Mouse (Mus musculus) MEL (cell line): Measurements from ENCODE around the gene Cluh. TPM values are rescaled to one million over a fixed set of nuclear protein-coding genes. Genes with fewer than 3 reads are reported as not detected.
A peak's percentile ranks its signal among the peaks of the same experiment; 100 is the strongest.

Experiments
- DNase-seq: peaks from one replicate; pipeline ENCODE4 v3.0.0; 2011; ENCODE audit warnings: low read depth, low spot score
- H3K27ac ChIP-seq: 2 replicates; pipeline ENCODE4 v1.5.1; 2012; ENCODE audit warnings: low read depth, mild to moderate bottlenecking, control low read depth, low read length, moderate library complexity; ENCODE audit not compliant: control insufficient read depth
- H3K27me3 ChIP-seq, 2 experiments: fragments of 150-350 bp in 1 of 2; sonication (generic) in 1 of 2; 2 replicates each; pipeline ENCODE4 v1.6.1; 2012; ENCODE audit warnings: low read length in 2 of 2, mild to moderate bottlenecking in 2 of 2, improper control_type of control experiment in 1 of 2, moderate library complexity in 1 of 2; ENCODE audit not compliant: insufficient read depth in 2 of 2, control insufficient read depth in 1 of 2
- H3K36me3 ChIP-seq, 2 experiments: 2 replicates each; pipeline ENCODE4 v1.6.1; 2012 to 2014; ENCODE audit warnings: low read length in 2 of 2, improper control_type of control experiment in 1 of 2, inconsistent platforms in 1 of 2, mild to moderate bottlenecking in 1 of 2; ENCODE audit not compliant: insufficient read depth in 2 of 2, control insufficient read depth in 1 of 2
- H3K4me1 ChIP-seq, 2 experiments: fragments of 150-350 bp in 1 of 2; sonication (generic) in 1 of 2; 2 replicates each; pipeline ENCODE4 v1.6.1; 2012; ENCODE audit warnings: low read length in 2 of 2, improper control_type of control experiment in 1 of 2, mild to moderate bottlenecking in 1 of 2; ENCODE audit not compliant: insufficient read depth in 2 of 2, control insufficient read depth in 1 of 2
- H3K4me3 ChIP-seq, 2 experiments: fragments of 150-350 bp in 1 of 2; sonication (generic) in 1 of 2; 2 replicates each; pipeline ENCODE4 v1.5.1; 2012; ENCODE audit warnings: low read depth in 2 of 2, low read length in 2 of 2, mild to moderate bottlenecking in 2 of 2, moderate library complexity in 2 of 2, control low read depth in 1 of 2, improper control_type of control experiment in 1 of 2; ENCODE audit not compliant: control insufficient read depth in 1 of 2, insufficient read depth in 1 of 2
- H3K79me2 ChIP-seq: 2 replicates; pipeline ENCODE4 v1.6.1; 2012; ENCODE audit warnings: mild to moderate bottlenecking, low read length, moderate library complexity; ENCODE audit not compliant: control insufficient read depth, poor library complexity, insufficient read depth
- H3K9ac ChIP-seq: 2 replicates; pipeline ENCODE4 v1.6.1; 2012; ENCODE audit warnings: low read depth, mild to moderate bottlenecking, control low read depth, low read length, moderate library complexity; ENCODE audit not compliant: control insufficient read depth, poor library complexity, severe bottlenecking
- H3K9me3 ChIP-seq: fragments of 150-350 bp; sonication (generic); replicated peaks from 2 replicates; pipeline ENCODE4 v1.6.1; 2012; ENCODE audit warnings: mild to moderate bottlenecking, low read length, improper control_type of control experiment, moderate library complexity; ENCODE audit not compliant: insufficient read depth
- BHLHE40 ChIP-seq: IDR thresholded peaks from 2 replicates; pipeline ENCODE4 v1.6.1; 2012; ENCODE audit warnings: low read depth, mild to moderate bottlenecking, inconsistent platforms, low read length, improper control_type of control experiment, borderline replicate concordance
- CHD1 ChIP-seq: IDR thresholded peaks from 2 replicates; pipeline ENCODE4 v1.6.1; 2012; ENCODE audit warnings: low read depth, mild to moderate bottlenecking, inconsistent platforms, low read length, improper control_type of control experiment
- CTCF ChIP-seq, 3 experiments: IDR thresholded peaks in 2 of 3; conservative IDR thresholded peaks in 1 of 3; 2 replicates each; pipeline ENCODE4 v1.5.1; 2011 to 2012; ENCODE audit warnings: low read length in 3 of 3, low read depth in 2 of 3, mild to moderate bottlenecking in 2 of 3, improper control_type of control experiment in 1 of 3, inconsistent platforms in 1 of 3, mixed read lengths in 1 of 3, moderate library complexity in 1 of 3; ENCODE audit not compliant: control insufficient read depth in 1 of 3, insufficient read depth in 1 of 3, poor library complexity in 1 of 3, severe bottlenecking in 1 of 3
- EP300 ChIP-seq, 2 experiments: IDR thresholded peaks; 2 replicates each; pipeline ENCODE4 v1.6.1; 2011; ENCODE audit warnings: improper control_type of control experiment in 2 of 2, low read length in 2 of 2, low read depth in 1 of 2, mild to moderate bottlenecking in 1 of 2
- GATA1 ChIP-seq: IDR thresholded peaks from 2 replicates; pipeline ENCODE4 v1.6.1; 2011; ENCODE audit warnings: low read depth, low read length, improper control_type of control experiment
- JUND ChIP-seq: IDR thresholded peaks from 2 replicates; pipeline ENCODE4 v1.6.1; 2011; ENCODE audit warnings: low read depth, mild to moderate bottlenecking, improper control_type of control experiment, low read length
- MAFK ChIP-seq: IDR thresholded peaks from 2 replicates; pipeline ENCODE4 v1.6.1; 2011; ENCODE audit warnings: low read depth, mild to moderate bottlenecking, low read length, improper control_type of control experiment, borderline replicate concordance
- MAZ ChIP-seq: IDR thresholded peaks from 2 replicates; pipeline ENCODE4 v1.6.1; 2012; ENCODE audit warnings: low read depth, mild to moderate bottlenecking, inconsistent platforms, low read length, improper control_type of control experiment
- MYC ChIP-seq: IDR thresholded peaks from 2 replicates; pipeline ENCODE4 v1.6.1; 2011; ENCODE audit warnings: low read depth, mild to moderate bottlenecking, low read length, improper control_type of control experiment, moderate library complexity
- NELFE ChIP-seq: IDR thresholded peaks from 2 replicates; pipeline ENCODE4 v1.6.1; 2011; ENCODE audit warnings: low read depth, low read length, improper control_type of control experiment
- POLR2AphosphoS5 ChIP-seq: IDR thresholded peaks from 2 replicates; pipeline ENCODE4 v1.6.1; 2012; ENCODE audit warnings: low read depth, borderline replicate concordance, mild to moderate bottlenecking, inconsistent platforms, low read length, moderate library complexity, mixed read lengths
- RAD21 ChIP-seq: IDR thresholded peaks from 2 replicates; pipeline ENCODE4 v1.6.1; 2011; ENCODE audit warnings: mild to moderate bottlenecking, low read depth, low read length, improper control_type of control experiment
- SIN3A ChIP-seq: IDR thresholded peaks from 2 replicates; pipeline ENCODE4 v1.6.1; 2012; ENCODE audit warnings: low read length, improper control_type of control experiment, inconsistent platforms
- TAL1 ChIP-seq: IDR thresholded peaks from 2 replicates; pipeline ENCODE4 v1.6.1; 2012; ENCODE audit warnings: mild to moderate bottlenecking, inconsistent platforms, low read length, moderate library complexity, mixed read lengths
- ZC3H11A ChIP-seq: IDR thresholded peaks from 2 replicates; pipeline ENCODE4 v1.6.1; 2012; ENCODE audit warnings: low read depth, mild to moderate bottlenecking, inconsistent platforms, low read length, improper control_type of control experiment
- ZMIZ1 ChIP-seq: IDR thresholded peaks from 2 replicates; pipeline ENCODE4 v1.6.1; 2012; ENCODE audit warnings: low read depth, mild to moderate bottlenecking, inconsistent platforms, low read length, improper control_type of control experiment, moderate library complexity
- ZNF384 ChIP-seq: IDR thresholded peaks from 2 replicates; pipeline ENCODE4 v1.6.1; 2012; ENCODE audit warnings: low read depth, mild to moderate bottlenecking, inconsistent platforms, low read length, improper control_type of control experiment
- polyA plus RNA-seq, 2 experiments: library from polyadenylated mRNA; stranded (reverse) in 1 of 2; unstranded in 1 of 2; fragments of >175 nt in 1 of 2; fragments of >200 nt in 1 of 2; gene quantifications; 2 replicates each; pipeline versions ENCODE4 v1.2.1 to v1.2.4; 2012; ENCODE audit warnings: low replicate concordance in 2 of 2, low read depth in 1 of 2; ENCODE audit not compliant: insufficient read length in 2 of 2, insufficient read depth in 1 of 2, missing spikeins in 1 of 2
- total RNA-seq: library from RNA; depleted of rRNA; stranded (reverse); fragments of 300-350 nt; gene quantifications from 2 replicates; pipeline ENCODE4 v1.2.3, GENCODE M21; 2012

Gene Cluh
- total and polyA plus RNA-seq, 3 experiments: 53.8 to 135 (median 115) TPM

DNA sequence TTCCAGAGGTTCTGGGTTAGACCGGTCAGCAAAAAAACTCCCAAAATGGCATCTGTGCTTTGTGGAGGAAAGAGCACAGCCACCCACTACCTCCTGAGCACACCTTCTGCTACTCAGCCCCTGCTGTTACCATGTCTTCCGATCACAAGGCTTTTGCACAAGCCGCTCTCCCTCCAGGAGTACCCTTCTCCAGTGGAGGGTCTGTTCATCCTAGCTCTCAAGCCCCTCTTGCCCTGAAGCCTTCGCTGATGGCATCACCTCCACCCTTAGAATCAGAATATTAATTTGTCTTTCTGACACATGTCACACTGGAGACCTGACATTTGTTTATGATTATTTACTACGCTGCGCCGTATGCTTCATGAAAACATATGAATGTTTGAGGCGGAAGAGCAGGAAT lies 11.8 kb upstream of the Cluh start:
- Histone ChIP-seq H3K9me3 (no peaks in the 10 kb centered on the region), H3K79me2 (no peaks in the 10 kb centered on the region)
- TF ChIP-seq MYC (no peak), SIN3A (no peak), MAFK (no peak), JUND (no peak), ZC3H11A (no peak), NELFE (no peak), BHLHE40 (no peak), CHD1 (no peak), CTCF (IDR thresholded peaks at IDR 0.05 in 2 of 3, conservative IDR thresholded peaks at IDR 0.05 in 1 of 3; ENCODE audit: control insufficient read depth in 1 of 3, insufficient read depth in 1 of 3, low read depth in 2 of 3, low read length in 3 of 3, poor library complexity in 1 of 3, severe bottlenecking in 1 of 3) (no peak), POLR2AphosphoS5 (no peak), EP300 (IDR thresholded peaks at IDR 0.05; ENCODE audit: low read depth in 1 of 2, low read length in 2 of 2) (no peak), ZNF384 (no peak), TAL1 (no peak), ZMIZ1 (no peak), GATA1 (no peak), RAD21 (no peak), MAZ (no peak)
- TF ChIP-seq, all 39 proteins: peak for 0
- Histone ChIP-seq H3K4me1 (0 out of 4 replicates have a peak, but pooled peaks cover 0 to 3% of the 10 kb centered on the region in 2 experiments), H3K9ac (no peak overlapping the region), H3K4me3 (peak overlapping the region in 1 of 2 experiments; percentile 21; a peak in 1 of 4 replicates), H3K27ac (no peak overlapping the region), H3K36me3 (no peaks in the 10 kb centered on the region), H3K27me3 (peaks cover 0 to 9% of the 10 kb centered on the region in 2 experiments; a peak in 3 of 4 replicates)
- DNase-seq: no peak

DNA sequence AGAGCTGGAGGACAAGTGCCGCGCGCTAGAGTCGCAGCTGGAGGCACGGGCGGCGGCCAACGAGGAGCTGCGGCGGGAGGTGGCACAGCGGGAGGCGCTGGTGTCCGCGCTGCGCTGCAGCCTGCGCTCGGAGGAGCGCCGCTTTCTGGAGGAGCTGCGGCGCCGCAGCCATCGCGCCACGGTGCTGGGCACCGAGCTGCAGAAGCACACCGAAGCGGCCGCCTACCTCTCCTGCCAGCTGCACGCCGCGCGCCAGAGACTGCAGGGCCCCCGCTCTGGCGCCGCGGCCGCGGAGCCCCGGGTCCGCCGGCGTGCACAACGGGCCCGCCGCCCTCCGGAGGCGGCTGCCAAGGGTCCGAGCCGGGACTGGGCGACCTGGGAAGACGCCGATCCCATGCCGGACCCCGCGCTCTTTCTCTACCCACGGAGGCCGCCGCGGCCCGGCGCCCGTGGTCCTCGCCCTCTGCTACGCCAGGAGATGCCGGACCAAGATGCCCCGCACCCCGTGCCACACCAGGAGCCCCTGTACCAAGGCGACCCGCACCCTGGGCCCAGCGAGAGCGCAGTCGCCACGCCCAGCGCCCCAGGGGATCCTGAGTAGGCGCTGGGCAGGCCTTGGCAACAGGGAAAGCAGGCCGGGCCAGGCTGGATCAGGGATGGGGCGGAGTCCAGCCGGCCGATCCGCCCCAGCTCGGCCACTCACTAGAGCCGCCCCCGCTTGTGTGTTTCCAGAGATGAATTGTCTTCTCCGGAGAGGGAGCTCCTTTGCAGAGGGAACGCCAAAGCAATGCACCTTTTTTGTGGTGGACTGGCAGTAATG lies 11.1 kb upstream of the Cluh start:
- TF ChIP-seq MYC: no peak
- no peak for TF ChIP-seq RAD21
- TF ChIP-seq CTCF (IDR thresholded peaks at IDR 0.05 in 2 of 3, conservative IDR thresholded peaks at IDR 0.05 in 1 of 3; ENCODE audit: control insufficient read depth in 1 of 3, insufficient read depth in 1 of 3, low read depth in 2 of 3, low read length in 3 of 3, poor library complexity in 1 of 3, severe bottlenecking in 1 of 3): peak in 2 of 3 experiments; percentile 20 to 25; a peak in 1 of 6 replicates
- H3K27ac ChIP-seq: no peak overlapping the region
- no peaks in the 10 kb centered on the region for H3K79me2 ChIP-seq
- H3K27me3 ChIP-seq: peaks cover 0 to 9% of the 10 kb centered on the region in 2 experiments; a peak in 3 of 4 replicates
- peaks cover 2 to 5% of the 10 kb centered on the region in 2 experiments; a peak in 2 of 4 replicates for H3K4me1 ChIP-seq
- H3K9me3 ChIP-seq: no peaks in the 10 kb centered on the region
- peak overlapping the region in 1 of 2 experiments; percentile 21; a peak in 2 of 4 replicates for H3K4me3 ChIP-seq
- H3K9ac ChIP-seq: peak overlapping the region; percentile 14; the same call in 1 of the 2 replicates
- peak; percentile 32 for DNase-seq
- H3K36me3 ChIP-seq: no peaks in the 10 kb centered on the region
